Mouse (Mus musculus): ENCODE measurements at regions not wholly inside any gene's neighbourhood (a gene's known extent, or its start where the extent isn't known, plus 50 kb on each side); places are given as distances from the start of the nearest gene placed in this dataset.
"Not testable (repeated sequence)": the region's sequence is repeated elsewhere in the genome, so short reads cannot be mapped to it uniquely, and the experiment has no call there.

- H3K36me3 ChIP-seq (ENCODE audit: insufficient read depth, low read length) = no peaks in the 10 kb centered on the region
- 80% methylated on average over 5 of the region's 5 CpGs for WGBS
- TF ChIP-seq CTCF (IDR thresholded peaks at IDR 0.05; ENCODE audit: low read depth) = no peak
- no peak; the same call in 1 of the 2 replicates for ATAC-seq (replicated peaks; ENCODE audit: low FRiP score, low read depth)
- no peaks in the 10 kb centered on the region for H3K9me3 ChIP-seq (replicated peaks; ENCODE audit: low read length)
- H3K9ac ChIP-seq (ENCODE audit: low read depth, low read length) = no peak overlapping the region
- no peak overlapping the region for H3K27ac ChIP-seq
- H3K4me2 ChIP-seq (ENCODE audit: low read length) = no peak overlapping the region
- no peak overlapping the region for H3K4me3 ChIP-seq (replicated peaks; ENCODE audit: low read depth, low read length)
- no peaks in the 10 kb centered on the region for H3K4me1 ChIP-seq (replicated peaks; ENCODE audit: insufficient read depth, low read length)
- no peaks in the 10 kb centered on the region for H3K27me3 ChIP-seq (ENCODE audit: insufficient read depth, low read length)
- DNase-seq (ENCODE audit: low spot score) = no peak
Measured at GRCm38 (mm10) chr8:28503488-28504319, 1056.2 kb downstream of the Poteg start.

GRCm38 (mm10) chr8:28523506-28523905 is 1076.0 kb downstream of the Poteg start:
- not testable (repeated sequence) for H3K9ac ChIP-seq (ENCODE audit: low read depth, low read length); ATAC-seq (replicated peaks; ENCODE audit: low FRiP score, low read depth); H3K27me3 ChIP-seq (ENCODE audit: insufficient read depth, low read length); H3K4me2 ChIP-seq (ENCODE audit: low read length); H3K4me3 ChIP-seq (replicated peaks; ENCODE audit: low read depth, low read length); H3K36me3 ChIP-seq (ENCODE audit: insufficient read depth, low read length); H3K9me3 ChIP-seq (replicated peaks; ENCODE audit: low read length); H3K4me1 ChIP-seq (replicated peaks; ENCODE audit: insufficient read depth, low read length); H3K27ac ChIP-seq; DNase-seq (ENCODE audit: low spot score)
- 81% methylated on average over 1 of the region's 1 CpGs for WGBS

- ATAC-seq (replicated peaks; ENCODE audit: low FRiP score, low read depth) (no peak), DNase-seq (ENCODE audit: low spot score) (no peak)
- Histone ChIP-seq H3K9me3 (replicated peaks; ENCODE audit: low read length) (no peaks in the 10 kb centered on the region), H3K4me1 (replicated peaks; ENCODE audit: insufficient read depth, low read length) (no peaks in the 10 kb centered on the region), H3K36me3 (ENCODE audit: insufficient read depth, low read length) (no peaks in the 10 kb centered on the region), H3K27me3 (ENCODE audit: insufficient read depth, low read length) (no peaks in the 10 kb centered on the region), H3K4me2 (ENCODE audit: low read length) (no peak overlapping the region), H3K27ac (no peak overlapping the region), H3K9ac (ENCODE audit: low read depth, low read length) (no peak overlapping the region), H3K4me3 (replicated peaks; ENCODE audit: low read depth, low read length) (no peak overlapping the region)
- no peak for TF ChIP-seq CTCF (IDR thresholded peaks at IDR 0.05; ENCODE audit: low read depth)
Measured at GRCm38 (mm10) chr8:28547236-28547635, 1099.8 kb downstream of the Poteg start.

- no peaks in the 10 kb centered on the region for H3K36me3 ChIP-seq (ENCODE audit: insufficient read depth, low read length)
- TF ChIP-seq CTCF (IDR thresholded peaks at IDR 0.05; ENCODE audit: low read depth) = peak; percentile 58
- WGBS = 20% methylated on average over 9 of the region's 9 CpGs
- H3K27ac ChIP-seq = no peak overlapping the region
- no peak overlapping the region for H3K9ac ChIP-seq (ENCODE audit: low read depth, low read length)
- H3K4me1 ChIP-seq (replicated peaks; ENCODE audit: insufficient read depth, low read length) = no peaks in the 10 kb centered on the region
- H3K27me3 ChIP-seq (ENCODE audit: insufficient read depth, low read length) = no peaks in the 10 kb centered on the region
- ATAC-seq (replicated peaks; ENCODE audit: low FRiP score, low read depth) (no peak), DNase-seq (ENCODE audit: low spot score) (peak; percentile 64)
- H3K4me2 ChIP-seq (ENCODE audit: low read length) = peak overlapping the region; percentile 33
- H3K9me3 ChIP-seq (replicated peaks; ENCODE audit: low read length) = no peaks in the 10 kb centered on the region
- H3K4me3 ChIP-seq (replicated peaks; ENCODE audit: low read depth, low read length) = no peak overlapping the region
Measured at GRCm38 (mm10) chr8:28559881-28560280, 1112.4 kb downstream of the Poteg start.

- ATAC-seq (replicated peaks; ENCODE audit: low FRiP score, low read depth) = 0 out of 2 replicates have a peak, but pooled peaks have one; percentile 61
- Histone ChIP-seq H3K9ac (ENCODE audit: low read depth, low read length) (no peak overlapping the region), H3K4me3 (replicated peaks; ENCODE audit: low read depth, low read length) (no peak overlapping the region), H3K9me3 (replicated peaks; ENCODE audit: low read length) (no peaks in the 10 kb centered on the region), H3K36me3 (ENCODE audit: insufficient read depth, low read length) (no peaks in the 10 kb centered on the region), H3K4me1 (replicated peaks; ENCODE audit: insufficient read depth, low read length) (no peaks in the 10 kb centered on the region), H3K27ac (no peak overlapping the region), H3K27me3 (ENCODE audit: insufficient read depth, low read length) (no peaks in the 10 kb centered on the region), H3K4me2 (ENCODE audit: low read length) (no peak overlapping the region)
- peak; percentile 51 for DNase-seq (ENCODE audit: low spot score)
- peak; percentile 55 for TF ChIP-seq CTCF (IDR thresholded peaks at IDR 0.05; ENCODE audit: low read depth)
- 21% methylated on average over 8 of the region's 8 CpGs for WGBS
Measured at GRCm38 (mm10) chr8:28579250-28579651, 1131.8 kb downstream of the Poteg start.

- H3K27ac ChIP-seq = no peak overlapping the region
- ATAC-seq (replicated peaks; ENCODE audit: low FRiP score, low read depth) (no peak), DNase-seq (ENCODE audit: low spot score) (no peak)
- no peak overlapping the region for H3K4me2 ChIP-seq (ENCODE audit: low read length)
- 94% methylated on average over 2 of the region's 2 CpGs for WGBS
- no peaks in the 10 kb centered on the region for H3K36me3 ChIP-seq (ENCODE audit: insufficient read depth, low read length)
- TF ChIP-seq CTCF (IDR thresholded peaks at IDR 0.05; ENCODE audit: low read depth) = no peak
- H3K4me3 ChIP-seq (replicated peaks; ENCODE audit: low read depth, low read length) = no peak overlapping the region
- H3K9ac ChIP-seq (ENCODE audit: low read depth, low read length) = no peak overlapping the region
- no peaks in the 10 kb centered on the region for H3K9me3 ChIP-seq (replicated peaks; ENCODE audit: low read length)
- H3K4me1 ChIP-seq (replicated peaks; ENCODE audit: insufficient read depth, low read length) = no peaks in the 10 kb centered on the region
- H3K27me3 ChIP-seq (ENCODE audit: insufficient read depth, low read length) = no peaks in the 10 kb centered on the region
Measured at GRCm38 (mm10) chr8:28580821-28581220, 1133.4 kb downstream of the Poteg start.

GRCm38 (mm10) chr8:28589999-28590398 is 1142.5 kb downstream of the Poteg start:
- Histone ChIP-seq H3K27me3 (ENCODE audit: insufficient read depth, low read length) (no peaks in the 10 kb centered on the region), H3K9me3 (replicated peaks; ENCODE audit: low read length) (no peaks in the 10 kb centered on the region), H3K27ac (no peak overlapping the region), H3K4me1 (replicated peaks; ENCODE audit: insufficient read depth, low read length) (no peaks in the 10 kb centered on the region), H3K4me2 (ENCODE audit: low read length) (no peak overlapping the region), H3K4me3 (replicated peaks; ENCODE audit: low read depth, low read length) (no peak overlapping the region), H3K36me3 (ENCODE audit: insufficient read depth, low read length) (no peaks in the 10 kb centered on the region), H3K9ac (ENCODE audit: low read depth, low read length) (no peak overlapping the region)
- ATAC-seq (replicated peaks; ENCODE audit: low FRiP score, low read depth) = no peak
- DNase-seq (ENCODE audit: low spot score) = no peak
- TF ChIP-seq CTCF (IDR thresholded peaks at IDR 0.05; ENCODE audit: low read depth) = no peak

All from kidney, postnatal 0 days (tissue).